Mouse (Mus musculus) hindbrain, embryonic 14.5 days (tissue): Measurements from ENCODE around the gene Slc30a5. TPM values are rescaled to one million over a fixed set of nuclear protein-coding genes. Genes with fewer than 3 reads are reported as not detected.

Experiments
- ATAC-seq: fragments of 200-750 bp; cut with Nextera tagmentation; 2 replicates; pipeline ENCODE4 v1.8.0; 2017; ENCODE audit warnings: moderate number of reproducible peaks, mild to moderate bottlenecking, moderate TSS enrichment, moderate library complexity; ENCODE audit not compliant: low FRiP score
- DNase-seq: peaks from one replicate; pipeline ENCODE4 v3.0.0-alpha.2; 2015; ENCODE audit warnings: low spot score
- H3K27ac ChIP-seq: fragments of 300-500 bp; sonication (generic); 2 replicates; pipeline ENCODE4 v1.5.1; 2014; ENCODE audit warnings: mild to moderate bottlenecking, moderate library complexity
- H3K27me3 ChIP-seq: fragments of 300-500 bp; sonication (generic); 2 replicates; pipeline ENCODE4 v1.6.1; 2014; ENCODE audit warnings: mild to moderate bottlenecking, low read length, mixed read lengths; ENCODE audit not compliant: control insufficient read depth, insufficient read depth
- H3K36me3 ChIP-seq: fragments of 300-500 bp; sonication (generic); replicated peaks from 2 replicates; pipeline ENCODE4 v1.6.1; 2014; ENCODE audit not compliant: control insufficient read depth, insufficient read depth
- H3K4me1 ChIP-seq: fragments of 300-500 bp; sonication (generic); replicated peaks from 2 replicates; pipeline ENCODE4 v1.6.1; 2014; ENCODE audit warnings: antibody characterized with exemption, low read length, mixed read lengths; ENCODE audit not compliant: control insufficient read depth, insufficient read depth
- H3K4me2 ChIP-seq: fragments of 300-500 bp; sonication (generic); replicated peaks from 2 replicates; pipeline ENCODE4 v1.6.1; 2014; ENCODE audit warnings: mild to moderate bottlenecking, moderate library complexity
- H3K4me3 ChIP-seq: fragments of 300-500 bp; sonication (generic); replicated peaks from 2 replicates; pipeline ENCODE4 v1.5.1; 2014; ENCODE audit warnings: mild to moderate bottlenecking, low read length
- H3K9ac ChIP-seq: fragments of 300-500 bp; sonication (generic); 2 replicates; pipeline ENCODE4 v1.6.1; 2014
- H3K9me3 ChIP-seq: fragments of 300-500 bp; sonication (generic); 2 replicates; pipeline ENCODE4 v1.6.1; 2016; ENCODE audit warnings: low read length; ENCODE audit not compliant: control insufficient read depth
- WGBS: fragments of 180-500 bp; shearing (Covaris S2); extraction: QIAGEN DNeasy Blood & Tissue Kit; methylation state at CpG from one replicate; pipeline ENCODE4 v1.1.7; 2014; 5-methylcytosine and 5-hydroxymethylcytosine counted together
- polyA plus RNA-seq: library from polyadenylated mRNA; unstranded; fragments of >200 nt; fragmentation: Nextera tagmentation; extraction: Ambion mirVana; gene quantifications from 2 replicates; pipeline ENCODE4 v1.2.1, GENCODE M21; 2014

Gene Slc30a5
- polyA plus RNA-seq, 1 experiment from 2014 or later = 41.8 TPM

GRCm38 (mm10) chr13:100846891-100847579, 13.8 kb upstream of the Slc30a5 start:
- H3K27ac ChIP-seq = no peak overlapping the region
- H3K9ac ChIP-seq = 0 out of 2 replicates have a peak overlapping the region, but pooled peaks have one; percentile 26
- ATAC-seq (peak; percentile 80; the same call in 1 of the 2 replicates), DNase-seq (peak; percentile 49)
- 45% methylated on average over 21 of the region's 21 CpGs for WGBS
- no peak overlapping the region for H3K4me3 ChIP-seq
- no peaks in the 10 kb centered on the region; the same call in 1 of the 2 replicates for H3K4me1 ChIP-seq
- no peaks in the 10 kb centered on the region for H3K9me3 ChIP-seq
- H3K36me3 ChIP-seq = no peaks in the 10 kb centered on the region
- no peaks in the 10 kb centered on the region for H3K27me3 ChIP-seq
- peak overlapping the region; percentile 44 for H3K4me2 ChIP-seq

DNA sequence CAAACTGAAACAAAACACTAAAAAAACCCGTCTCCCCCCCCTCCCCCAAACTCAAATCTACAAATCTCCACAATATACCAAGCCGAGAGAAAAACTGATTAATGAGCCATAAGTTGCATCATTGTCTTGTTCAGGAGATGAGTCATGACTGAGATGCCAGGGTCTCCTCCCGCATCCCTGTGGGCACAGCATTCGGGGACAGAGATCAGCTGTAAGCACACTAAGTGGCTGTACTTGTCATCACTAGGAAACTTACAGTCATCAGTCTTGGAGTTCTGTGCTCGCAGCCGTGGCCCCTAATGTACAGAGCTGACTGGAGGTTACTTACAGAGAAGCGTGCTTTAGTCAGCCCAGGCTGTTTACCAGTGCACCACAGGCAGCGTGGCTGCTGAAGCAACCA, 13.0 kb upstream of the Slc30a5 start:
- no peak overlapping the region for H3K4me3 ChIP-seq
- H3K4me1 ChIP-seq = no peaks in the 10 kb centered on the region; the same call in 1 of the 2 replicates
- no peak overlapping the region for H3K27ac ChIP-seq
- ATAC-seq (no peak), DNase-seq (no peak)
- no peak overlapping the region for H3K9ac ChIP-seq
- H3K4me2 ChIP-seq = no peak overlapping the region
- H3K9me3 ChIP-seq = no peaks in the 10 kb centered on the region
- 81% methylated on average over 8 of the region's 8 CpGs for WGBS
- H3K36me3 ChIP-seq = no peaks in the 10 kb centered on the region
- H3K27me3 ChIP-seq = no peaks in the 10 kb centered on the region

- no peak overlapping the region for H3K4me3 ChIP-seq
- DNase-seq (no peak), ATAC-seq (no peak)
- no peaks in the 10 kb centered on the region for H3K27me3 ChIP-seq
- H3K9ac ChIP-seq = no peak overlapping the region
- no peak overlapping the region for H3K27ac ChIP-seq
- no peak overlapping the region for H3K4me2 ChIP-seq
- no peaks in the 10 kb centered on the region for H3K36me3 ChIP-seq
- H3K9me3 ChIP-seq = no peaks in the 10 kb centered on the region
- H3K4me1 ChIP-seq = no peaks in the 10 kb centered on the region; the same call in 1 of the 2 replicates
- WGBS = 79% methylated on average over 2 of the region's 2 CpGs
Measured at GRCm38 (mm10) chr13:100843944-100844343, 10.7 kb upstream of the Slc30a5 start.

DNA sequence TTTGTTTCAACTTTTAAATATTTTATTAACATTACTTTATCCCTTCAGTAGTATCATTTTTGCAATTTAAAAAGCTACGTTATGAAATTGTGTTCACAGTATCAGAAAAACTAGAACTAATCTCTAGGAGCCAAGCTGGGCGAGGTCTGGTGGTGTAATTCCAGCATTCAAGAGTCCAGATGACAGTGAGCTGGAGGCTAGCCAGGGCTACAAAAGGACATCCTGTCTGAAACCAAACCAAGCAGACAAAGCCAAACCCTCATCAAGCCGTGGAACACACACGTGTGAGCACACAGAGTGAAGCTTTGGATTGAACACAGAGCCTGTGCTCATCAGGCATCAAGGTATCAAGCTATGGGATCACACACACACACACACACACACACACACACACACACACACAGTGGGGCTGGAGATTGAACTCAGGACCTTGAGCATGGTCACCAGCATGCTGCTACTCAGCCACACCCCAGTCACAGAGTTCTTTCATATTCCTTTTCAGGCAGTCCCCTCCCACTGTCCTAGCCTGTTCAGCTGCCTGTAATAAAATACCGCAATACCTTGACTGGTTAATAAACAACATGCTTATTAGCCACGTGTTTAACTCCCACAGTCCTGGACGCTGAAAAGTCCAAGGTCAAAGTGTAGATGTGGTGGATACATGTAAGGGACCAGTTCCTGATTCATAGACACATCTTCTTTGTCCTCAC, 9.9 kb upstream of the Slc30a5 start:
- no peaks in the 10 kb centered on the region for H3K9me3 ChIP-seq
- H3K27ac ChIP-seq = no peak overlapping the region
- ATAC-seq (no peak), DNase-seq (no peak)
- H3K4me1 ChIP-seq = no peaks in the 10 kb centered on the region; the same call in 1 of the 2 replicates
- no peaks in the 10 kb centered on the region for H3K36me3 ChIP-seq
- no peak overlapping the region for H3K9ac ChIP-seq
- WGBS = 83% methylated on average over 7 of the region's 7 CpGs
- no peaks in the 10 kb centered on the region for H3K27me3 ChIP-seq
- no peak overlapping the region for H3K4me3 ChIP-seq
- H3K4me2 ChIP-seq = no peak overlapping the region

DNA sequence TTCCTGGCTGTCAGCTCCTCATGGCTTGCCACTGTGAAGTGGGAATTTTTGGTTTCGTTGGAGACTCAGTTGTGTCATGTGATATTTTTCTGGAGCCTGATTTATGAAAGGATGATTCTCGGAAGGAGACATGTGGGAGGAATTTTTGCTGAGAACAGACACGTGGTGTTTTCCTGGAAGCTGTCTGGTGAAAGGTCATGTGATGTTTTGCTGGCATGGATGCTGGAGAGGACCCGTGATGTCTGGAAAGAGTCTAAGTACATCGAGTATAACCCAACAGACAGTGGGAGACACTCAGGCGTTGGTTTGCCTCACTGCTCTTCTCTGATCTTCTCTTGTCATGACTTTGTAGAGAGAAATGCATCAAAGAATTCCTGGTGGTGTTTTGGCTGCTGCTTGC, 8.5 kb upstream of the Slc30a5 start:
- no peak overlapping the region for H3K4me3 ChIP-seq
- H3K4me1 ChIP-seq = no peaks in the 10 kb centered on the region
- WGBS = 82% methylated on average over 6 of the region's 6 CpGs
- DNase-seq (no peak), ATAC-seq (no peak)
- H3K27me3 ChIP-seq = no peaks in the 10 kb centered on the region
- no peak overlapping the region for H3K4me2 ChIP-seq
- H3K36me3 ChIP-seq = no peaks in the 10 kb centered on the region
- H3K27ac ChIP-seq = no peak overlapping the region
- no peaks in the 10 kb centered on the region for H3K9me3 ChIP-seq
- no peak overlapping the region for H3K9ac ChIP-seq

GRCm38 (mm10) chr13:100834777-100835176, 1.6 kb upstream of the Slc30a5 start:
- Histone ChIP-seq H3K4me2 (no peak overlapping the region), H3K27ac (no peak overlapping the region), H3K4me1 (peaks cover 17% of the 10 kb centered on the region), H3K27me3 (no peaks in the 10 kb centered on the region), H3K9ac (no peak overlapping the region), H3K9me3 (no peaks in the 10 kb centered on the region), H3K36me3 (no peaks in the 10 kb centered on the region), H3K4me3 (no peak overlapping the region)
- no peak for ATAC-seq
- no peak for DNase-seq

- H3K36me3 ChIP-seq = no peaks in the 10 kb centered on the region
- H3K4me2 ChIP-seq = peak overlapping the region; percentile 87; the same call in 1 of the 2 replicates
- H3K9me3 ChIP-seq = no peaks in the 10 kb centered on the region
- DNase-seq = no peak
- ATAC-seq = no peak
- H3K9ac ChIP-seq = no peak overlapping the region
- H3K27ac ChIP-seq = peak overlapping the region; percentile 34; the same call in 1 of the 2 replicates
- H3K27me3 ChIP-seq = no peaks in the 10 kb centered on the region
- H3K4me3 ChIP-seq = peak overlapping the region; percentile 99; the same call in 1 of the 2 replicates
- peaks cover 17% of the 10 kb centered on the region for H3K4me1 ChIP-seq
- WGBS = 57% methylated on average over 6 of the region's 6 CpGs
Measured at GRCm38 (mm10) chr13:100833640-100834002, 394 bp upstream of the Slc30a5 start.

GRCm38 (mm10) chr13:100832188-100832587, 1.0 kb downstream of the Slc30a5 start:
- DNase-seq (no peak), ATAC-seq (no peak)
- Histone ChIP-seq H3K27me3 (no peaks in the 10 kb centered on the region), H3K9ac (peak overlapping the region; percentile 92), H3K36me3 (peaks cover 11% of the 10 kb centered on the region), H3K27ac (peak overlapping the region; percentile 91), H3K4me3 (peak overlapping the region; percentile 99), H3K4me1 (peaks cover 17% of the 10 kb centered on the region), H3K9me3 (no peaks in the 10 kb centered on the region), H3K4me2 (peak overlapping the region; percentile 87)
- 10% methylated on average over 8 of the region's 8 CpGs for WGBS

GRCm38 (mm10) chr13:100831123-100831522, 2.1 kb downstream of the Slc30a5 start:
- Histone ChIP-seq H3K4me3 (no peak overlapping the region), H3K27ac (no peak overlapping the region), H3K4me2 (peak overlapping the region; percentile 87), H3K36me3 (peaks cover 20% of the 10 kb centered on the region), H3K4me1 (peaks cover 17% of the 10 kb centered on the region), H3K9ac (peak overlapping the region; percentile 92; the same call in 1 of the 2 replicates), H3K27me3 (no peaks in the 10 kb centered on the region), H3K9me3 (no peaks in the 10 kb centered on the region)
- no peak for DNase-seq
- ATAC-seq = no peak
- WGBS = 84% methylated on average over 6 of the region's 6 CpGs
